In genomic region chr15:99516715-99517114, GRCm38 (mm10) we compare ENCODE assay signal across 22 mouse cellular contexts. TPM values are rescaled to one million over a fixed set of nuclear protein-coding genes. Genes with fewer than 3 reads are reported as not detected.
"Had no signal": no experiment of that assay in that cellular context is flagged by ENCODE, and none has a peak within 500 bp of the region (broad histone marks: within the 10 kb centered on the region; RNA-seq: fewer than 3 reads in every experiment).

No protein-coding gene starts in this region.

- H3K9ac ChIP-seq: lung, embryonic 15.5 days; midbrain, embryonic 12.5 days; neural tube, embryonic 13.5 days; neural tube, embryonic 15.5 days; stomach, embryonic 15.5 days had no signal

- DNase-seq: lung, adult 18-20 months; lung, postnatal 14 days; lung, postnatal 36 days; midbrain, embryonic 14.5 days; retina, postnatal 1 day; right cerebral cortex, adult 18-20 months; right cerebral cortex, postnatal 25 days; right cerebral cortex, postnatal 4 days; spleen, adult 18-20 months; thymus, adult 18-20 months; thymus, postnatal 14 days; thymus, postnatal 36 days had no signal

- H3K4me1 ChIP-seq: midbrain, embryonic 12.5 days; neural tube, embryonic 13.5 days; neural tube, embryonic 15.5 days; stomach, embryonic 15.5 days had no signal

- H3K36me3 ChIP-seq: lung, embryonic 15.5 days; midbrain, embryonic 10.5 days; midbrain, embryonic 12.5 days; neural tube, embryonic 13.5 days; stomach, embryonic 15.5 days had no signal

- H3K9me3 ChIP-seq: lung, embryonic 15.5 days; midbrain, embryonic 10.5 days; midbrain, embryonic 12.5 days; neural tube, embryonic 13.5 days; neural tube, embryonic 15.5 days; stomach, embryonic 15.5 days had no signal

- H3K4me3 ChIP-seq: lung, embryonic 15.5 days; midbrain, embryonic 10.5 days; midbrain, embryonic 12.5 days; myocyte; neural tube, embryonic 13.5 days; neural tube, embryonic 15.5 days; stomach, embryonic 15.5 days had no signal

- H3K27me3 ChIP-seq: lung, embryonic 15.5 days; midbrain, embryonic 12.5 days; neural tube, embryonic 13.5 days; neural tube, embryonic 15.5 days had no signal

- H3K27ac ChIP-seq: lung, embryonic 15.5 days; midbrain, embryonic 10.5 days; midbrain, embryonic 12.5 days; neural tube, embryonic 13.5 days; neural tube, embryonic 15.5 days; stomach, embryonic 15.5 days had no signal

- ATAC-seq: lung, postnatal 0 days; midbrain, embryonic 16.5 days had no signal

- H3K4me2 ChIP-seq: lung, embryonic 15.5 days; midbrain, embryonic 12.5 days; neural tube, embryonic 13.5 days; neural tube, embryonic 15.5 days; stomach, embryonic 15.5 days had no signal

RNA-seq across cellular contexts. Expression of gene Faim2, which starts 11.2 kb away (rescaled TPM):
- total RNA-seq: megakaryocyte-erythroid progenitor cell, adult 5-6 weeks had no signal
